Mouse (Mus musculus) E14TG2a.4 (cell line): Measurements from ENCODE around the gene Shb.

ENCODE experiments used
- H3K27me3 ChIP-seq: 2 replicates; pipeline ENCODE4 v1.6.1; 2014; ENCODE audit warnings: low read length, control low read depth; ENCODE audit not compliant: insufficient read depth
- H3K36me3 ChIP-seq: 2 replicates; pipeline ENCODE4 v1.6.1; 2014; ENCODE audit warnings: low read length, control low read depth; ENCODE audit not compliant: insufficient read depth
- H3K4me1 ChIP-seq: replicated peaks from 2 replicates; pipeline ENCODE4 v1.6.1; 2014; ENCODE audit warnings: low read depth, low read length, control low read depth
- H3K4me3 ChIP-seq: replicated peaks from 2 replicates; pipeline ENCODE4 v1.5.1; 2014; ENCODE audit warnings: mild to moderate bottlenecking, low read length
- H3K9me3 ChIP-seq: 2 replicates; pipeline ENCODE4 v1.6.1; 2014; ENCODE audit warnings: low read length, control low read depth
- CTCF ChIP-seq: conservative IDR thresholded peaks from 2 replicates; pipeline ENCODE4 v1.5.1; 2014; ENCODE audit warnings: low read length
- NANOG ChIP-seq: IDR thresholded peaks from 2 replicates; pipeline ENCODE4 v1.6.1; 2014; ENCODE audit warnings: borderline replicate concordance, low read length, mixed read lengths
- POU5F1 ChIP-seq: IDR thresholded peaks from 2 replicates; pipeline ENCODE4 v1.6.1; 2014; ENCODE audit warnings: low read length, borderline replicate concordance

Shb gene

GRCm38 (mm10) chr4:45487681-45488081 lies 44.6 kb downstream of the Shb start:
- H3K36me3 ChIP-seq: peaks cover 45% of the 10 kb centered on the region
- H3K4me1 ChIP-seq: peaks cover 79% of the 10 kb centered on the region
- TF ChIP-seq NANOG (no peak), POU5F1 (no peak), CTCF (no peak)
- no peaks in the 10 kb centered on the region for H3K9me3 ChIP-seq
- no peak overlapping the region for H3K4me3 ChIP-seq
- H3K27me3 ChIP-seq: no peaks in the 10 kb centered on the region

DNA sequence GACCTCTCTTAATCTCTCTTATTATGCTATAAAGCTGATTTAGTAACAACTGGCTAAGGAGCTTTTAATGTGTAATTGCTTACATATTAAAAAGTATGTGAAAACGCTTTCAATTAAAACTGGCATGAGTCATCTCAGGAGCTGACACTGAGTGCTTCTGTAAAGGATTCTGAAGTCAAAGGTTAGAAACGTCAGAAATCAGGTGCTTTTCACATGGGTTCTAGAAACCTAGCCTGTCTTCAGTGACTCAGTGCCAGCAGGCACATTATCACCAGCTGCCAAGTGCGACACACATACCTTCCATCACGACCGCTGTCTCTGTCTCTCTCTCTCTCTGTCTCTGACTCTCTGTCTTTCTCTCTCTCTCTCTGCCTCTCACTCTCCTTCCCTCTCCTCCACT lies 47.2 kb downstream of the Shb start:
- Histone ChIP-seq H3K9me3 (no peaks in the 10 kb centered on the region), H3K36me3 (peaks cover 45% of the 10 kb centered on the region), H3K4me1 (peaks cover 79% of the 10 kb centered on the region), H3K27me3 (no peaks in the 10 kb centered on the region), H3K4me3 (no peak overlapping the region)
- TF ChIP-seq POU5F1: no peak
- TF ChIP-seq NANOG: no peak
- no peak for TF ChIP-seq CTCF

GRCm38 (mm10) chr4:45483271-45484245 lies 48.7 kb downstream of the Shb start:
- TF ChIP-seq CTCF (no peak), POU5F1 (no peak), NANOG (no peak)
- H3K4me3 ChIP-seq: no peak overlapping the region

DNA sequence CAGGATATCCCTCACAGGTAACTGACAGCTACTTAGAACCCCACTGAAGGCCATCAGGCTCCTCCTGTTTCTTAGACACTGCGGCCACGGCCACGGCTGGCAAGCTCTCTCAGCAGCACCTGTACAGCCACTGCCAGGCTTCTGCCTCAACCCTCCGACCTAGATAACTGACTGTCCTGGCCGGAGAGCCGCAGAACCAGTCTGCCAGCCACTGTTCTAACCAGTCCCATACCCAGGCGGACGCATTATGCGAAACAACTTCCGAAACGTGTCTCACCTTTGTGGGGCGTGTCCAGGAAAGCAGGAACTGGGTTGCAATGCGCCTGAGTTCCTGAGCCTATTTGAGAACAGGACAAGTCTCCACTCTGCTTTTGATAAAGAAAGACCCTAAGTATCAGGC lies 50.0 kb downstream of the Shb start:
- no peak overlapping the region for H3K4me3 ChIP-seq
- TF ChIP-seq POU5F1 (no peak), NANOG (no peak), CTCF (no peak)

More at GRCm38 (mm10) chr4:45483271-45484245, 48.7 kb downstream of the Shb start:
- no peaks in the 10 kb centered on the region for H3K9me3 ChIP-seq
- H3K36me3 ChIP-seq: peaks cover 44% of the 10 kb centered on the region
- H3K27me3 ChIP-seq: no peaks in the 10 kb centered on the region
- H3K4me1 ChIP-seq: peaks cover 78% of the 10 kb centered on the region

GRCm38 (mm10) chr4:45481431-45481830 lies 50.8 kb downstream of the Shb start:
- Histone ChIP-seq H3K27me3 (no peaks in the 10 kb centered on the region), H3K4me1 (peaks cover 78% of the 10 kb centered on the region), H3K4me3 (no peak overlapping the region), H3K9me3 (no peaks in the 10 kb centered on the region), H3K36me3 (peaks cover 29% of the 10 kb centered on the region)
- TF ChIP-seq POU5F1: no peak
- TF ChIP-seq CTCF: no peak
- no peak for TF ChIP-seq NANOG

More for the DNA sequence above, 50.0 kb downstream of the Shb start:
- Histone ChIP-seq H3K36me3 (peaks cover 38% of the 10 kb centered on the region), H3K9me3 (no peaks in the 10 kb centered on the region), H3K4me1 (peaks cover 78% of the 10 kb centered on the region), H3K27me3 (no peaks in the 10 kb centered on the region)

DNA sequence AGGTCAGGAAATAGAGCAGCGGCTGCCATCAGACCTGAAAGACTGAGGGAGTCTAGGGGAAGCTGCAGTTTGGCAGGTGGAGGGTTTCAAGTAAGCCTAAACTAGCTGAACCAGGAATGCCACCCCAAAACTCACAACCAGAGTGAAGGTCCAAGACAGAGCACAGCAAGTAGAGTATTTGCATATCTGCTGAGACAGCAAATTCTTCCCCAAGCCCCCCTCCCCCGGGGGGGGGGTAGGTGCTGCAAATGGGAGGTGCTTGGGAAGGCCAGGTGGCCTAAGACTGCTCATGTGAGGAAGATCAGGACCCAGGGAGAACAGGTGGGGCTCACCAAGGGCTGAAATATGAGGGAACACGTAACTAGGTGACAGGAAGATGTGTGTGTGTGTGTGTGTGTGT lies 51.7 kb downstream of the Shb start:
- Histone ChIP-seq H3K27me3 (no peaks in the 10 kb centered on the region), H3K4me1 (peaks cover 86% of the 10 kb centered on the region), H3K36me3 (peaks cover 25% of the 10 kb centered on the region), H3K4me3 (no peak overlapping the region), H3K9me3 (no peaks in the 10 kb centered on the region)
- TF ChIP-seq NANOG (no peak), POU5F1 (no peak)

- no peak overlapping the region for H3K4me3 ChIP-seq
- peaks cover 84% of the 10 kb centered on the region for H3K4me1 ChIP-seq
- no peaks in the 10 kb centered on the region for H3K9me3 ChIP-seq
- no peak for TF ChIP-seq NANOG
- no peak for TF ChIP-seq POU5F1
- no peak for TF ChIP-seq CTCF
- peaks cover 18% of the 10 kb centered on the region for H3K36me3 ChIP-seq
- H3K27me3 ChIP-seq: no peaks in the 10 kb centered on the region
Measured at GRCm38 (mm10) chr4:45479433-45479832, 52.8 kb downstream of the Shb start.

DNA sequence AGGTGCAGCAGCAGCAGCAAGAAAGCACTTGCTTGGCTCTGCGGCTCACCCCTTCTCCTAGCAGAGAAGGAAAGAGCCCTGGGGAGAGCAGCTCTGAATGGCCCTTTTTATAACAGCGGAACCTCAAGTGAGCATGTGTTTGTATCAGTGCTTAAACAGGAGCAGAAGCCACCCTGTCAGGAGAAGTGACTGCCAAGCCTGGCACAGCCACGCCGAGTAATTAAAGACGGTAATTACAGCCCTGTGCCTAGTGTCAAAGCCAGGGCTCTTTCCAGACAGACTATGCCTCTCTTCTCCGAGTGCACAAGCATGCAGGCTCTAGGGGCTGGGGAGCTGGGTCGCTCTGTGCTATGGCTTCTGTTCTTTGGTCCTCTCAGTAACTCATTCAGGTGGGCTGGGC lies 54.1 kb downstream of the Shb start:
- peaks cover 84% of the 10 kb centered on the region for H3K4me1 ChIP-seq
- peaks cover 12% of the 10 kb centered on the region; the same call in 1 of the 2 replicates for H3K36me3 ChIP-seq
- no peak overlapping the region for H3K4me3 ChIP-seq
- TF ChIP-seq NANOG: no peak
- no peak for TF ChIP-seq POU5F1
- TF ChIP-seq CTCF: no peak
- no peaks in the 10 kb centered on the region for H3K27me3 ChIP-seq
- H3K9me3 ChIP-seq: no peaks in the 10 kb centered on the region
